ENCODE assay signal across 9 mouse cellular contexts in the genomic region with DNA sequence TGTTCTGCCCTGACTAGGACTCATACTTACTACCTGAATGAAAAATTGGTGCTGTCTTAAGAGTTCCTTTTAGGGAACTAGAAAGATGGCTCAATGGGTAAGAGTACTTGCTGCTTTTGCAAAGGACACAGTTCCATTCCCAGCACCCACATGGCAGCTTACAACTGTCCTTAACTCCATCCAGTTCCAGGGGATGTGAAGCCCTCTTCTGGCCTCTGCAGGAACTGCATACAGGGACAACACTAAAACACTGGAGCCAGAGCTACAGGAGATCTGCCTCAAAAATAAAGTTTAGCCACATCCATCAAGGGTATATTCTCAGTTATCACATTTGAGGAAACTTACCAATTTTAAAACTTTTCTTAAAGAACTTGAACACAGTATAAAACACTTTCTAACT. TPM values are rescaled to one million over a fixed set of nuclear protein-coding genes. Genes with fewer than 3 reads are reported as not detected.
A peak's percentile ranks its signal among the peaks of the same experiment; 100 is the strongest.
DNase-seq lines count a peak whose midpoint lies in the region; ATAC-seq and TF ChIP-seq lines count a peak whose summit lies in the region.
"Had no signal": no experiment of that assay in that cellular context is flagged by ENCODE, and none has a peak within 500 bp of the region (broad histone marks: within the 10 kb centered on the region; RNA-seq: fewer than 3 reads in every experiment).

No protein-coding gene starts in this region.

- TF ChIP-seq CTCF in lung, postnatal 0 days (IDR thresholded peaks at IDR 0.05), result peak; percentile 76

- H3K4me3 ChIP-seq in lung, postnatal 0 days (ENCODE audit: low read depth, low read length), result no peak overlapping the region
- H3K4me3 ChIP-seq: limb, embryonic 12.5 days had no signal

- intact Hi-C loops in heart, postnatal 10 days (cut with DNase I), result no loop called here
- intact Hi-C loops in left cerebral cortex, postnatal 36 days (cut with DNase I), result no loop called here

- TF ChIP-seq EP300 in lung, postnatal 0 days (IDR thresholded peaks at IDR 0.05), result no peak

- peaks cover 3% of the 10 kb centered on the region; the same call in 1 of the 2 replicates for H3K36me3 ChIP-seq in lung, postnatal 0 days (ENCODE audit: insufficient read depth, low read length)

- no peaks in the 10 kb centered on the region for H3K9me3 ChIP-seq in lung, postnatal 0 days (ENCODE audit: low read length)
- H3K9me3 ChIP-seq: limb, embryonic 12.5 days had no signal

- H3K9ac ChIP-seq in lung, postnatal 0 days (replicated peaks; ENCODE audit: low read depth), result no peak overlapping the region
- H3K9ac ChIP-seq: limb, embryonic 12.5 days had no signal

- H3K27me3 ChIP-seq in lung, postnatal 0 days (replicated peaks; ENCODE audit: insufficient read depth, low read length), result no peaks in the 10 kb centered on the region
- H3K27me3 ChIP-seq: limb, embryonic 12.5 days had no signal

- peak overlapping the region; percentile 74 for H3K27ac ChIP-seq in lung, postnatal 0 days (ENCODE audit: low read length)

- peak overlapping the region; percentile 19; the same call in 1 of the 2 replicates for H3K4me2 ChIP-seq in lung, postnatal 0 days (replicated peaks; ENCODE audit: low read depth, low read length)
- H3K4me2 ChIP-seq: limb, embryonic 12.5 days had no signal

- peaks cover 35% of the 10 kb centered on the region for H3K4me1 ChIP-seq in lung, postnatal 0 days (ENCODE audit: insufficient read depth, low read depth, low read length)

- peak; percentile 28 to 55 for DNase-seq in heart, postnatal 10 days
- DNase-seq in heart, adult 8-10 months (ENCODE audit: low spot score), result no peak
- DNase-seq in CD8-positive naive resting alpha-beta T cell, adult 2 months (ENCODE audit: low read depth in 2 of 2, low spot score in 2 of 2), result peak; percentile 39 to 58
- DNase-seq in embryo, embryonic 9.5 days (ENCODE audit: extremely low spot score), result peak; percentile 32
- peak; percentile 45 for DNase-seq in lung, postnatal 0 days (ENCODE audit: low spot score)
- DNase-seq in left cerebral cortex, postnatal 36 days (ENCODE audit: low spot score in 2 of 2), result no peak
- no peak for DNase-seq in right cerebral cortex, postnatal 4 days
- no peak for DNase-seq in layer of hippocampus, postnatal 10 days (ENCODE audit: low spot score in 2 of 2)

- no peak; the same call in 1 of the 2 replicates for ATAC-seq in lung, postnatal 0 days

RNA-seq across cellular contexts. Expression of a gene that starts 9.0 kb away (rescaled TPM):
- 100 to 1,000 TPM; 339 to 344 TPM for total RNA-seq in heart, postnatal 10 days (2021)
- total RNA-seq in heart, adult 8-10 months (2022), result 100 to 1,000 TPM; 261 to 279 (median 274) TPM
- 630 and 647 TPM in 2 replicates for polyA plus RNA-seq in lung, postnatal 0 days (2015; fragmentation: Nextera tagmentation; extraction: Ambion mirVana)
- total RNA-seq in left cerebral cortex, postnatal 36 days (2021), result 100 to 1,000 TPM; 415 to 451 TPM
- 100 to 1,000 TPM; 445 to 470 TPM for total RNA-seq in layer of hippocampus, postnatal 10 days (2021)

RNA-seq across cellular contexts. Expression of a gene that starts 10.9 kb away (rescaled TPM):
- total RNA-seq in heart, postnatal 10 days (2021), result 10 to 100 TPM in 1 of 2 experiments, 1 to 10 TPM in 1; 9.4 to 12.3 TPM
- total RNA-seq in heart, adult 8-10 months (2022), result 10 to 100 TPM in 3 of 4 experiments, 1 to 10 TPM in 1; 9.8 to 12.9 (median 10.6) TPM
- 32.9 and 34.8 TPM in 2 replicates for polyA plus RNA-seq in lung, postnatal 0 days (2015; fragmentation: Nextera tagmentation; extraction: Ambion mirVana)
- total RNA-seq in left cerebral cortex, postnatal 36 days (2021), result 10 to 100 TPM; 19.2 to 20.2 TPM
- 10 to 100 TPM; 24.7 to 25.5 TPM for total RNA-seq in layer of hippocampus, postnatal 10 days (2021)

RNA-seq across cellular contexts. Expression of a gene that starts 16.8 kb away (rescaled TPM):
- 10 to 100 TPM; 86.9 to 88.0 TPM for total RNA-seq in heart, postnatal 10 days (2021)
- 100 to 1,000 TPM; 100 to 119 (median 114) TPM for total RNA-seq in heart, adult 8-10 months (2022)
- polyA plus RNA-seq in lung, postnatal 0 days (2015; fragmentation: Nextera tagmentation; extraction: Ambion mirVana), result 60.0 and 74.0 TPM in 2 replicates
- 10 to 100 TPM; 33.5 to 39.2 TPM for total RNA-seq in left cerebral cortex, postnatal 36 days (2021)
- 10 to 100 TPM; 39.6 to 40.9 TPM for total RNA-seq in layer of hippocampus, postnatal 10 days (2021)

RNA-seq across cellular contexts. Expression of a gene that starts 27.1 kb away (rescaled TPM):
- total RNA-seq in heart, postnatal 10 days (2021), result 10 to 100 TPM; 74.3 to 76.2 TPM
- total RNA-seq in heart, adult 8-10 months (2022), result 100 to 1,000 TPM; 112 to 142 (median 128) TPM
- 151 and 168 TPM in 2 replicates for polyA plus RNA-seq in lung, postnatal 0 days (2015; fragmentation: Nextera tagmentation; extraction: Ambion mirVana)
- total RNA-seq in left cerebral cortex, postnatal 36 days (2021), result 100 to 1,000 TPM; 128 to 152 TPM
- total RNA-seq in layer of hippocampus, postnatal 10 days (2021), result 100 to 1,000 TPM; 123 to 125 TPM

RNA-seq across cellular contexts. Expression of a gene that starts 36.1 kb away (rescaled TPM):
- total RNA-seq in heart, postnatal 10 days (2021), result 1 to 10 TPM; 1.7 to 1.8 TPM
- under 1 TPM; 0.62 to 0.82 (median 0.63) TPM for total RNA-seq in heart, adult 8-10 months (2022)
- polyA plus RNA-seq in lung, postnatal 0 days (2015; fragmentation: Nextera tagmentation; extraction: Ambion mirVana), result 1.8 and 2.5 TPM in 2 replicates
- 10 to 100 TPM; 10.1 to 17.5 TPM for total RNA-seq in left cerebral cortex, postnatal 36 days (2021)
- 1 to 10 TPM; 1.8 to 2.8 TPM for total RNA-seq in layer of hippocampus, postnatal 10 days (2021)

Comparison
In these comparisons a context has a peak if more than half of its experiments do, and no peak if none do; other contexts are left out.
1. DNase-seq: peak in heart, postnatal 10 days (2 of 2), CD8-positive naive resting alpha-beta T cell, adult 2 months (2 of 2), embryo, embryonic 9.5 days (single experiment) and lung, postnatal 0 days (single experiment); none in heart, adult 8-10 months (single experiment), left cerebral cortex, postnatal 36 days (0 of 2), right cerebral cortex, postnatal 4 days (single experiment) and layer of hippocampus, postnatal 10 days (0 of 2).